Mouse (Mus musculus) monocyte, adult 2 months (primary cell): Measurements from ENCODE around the gene 3425401B19Rik.

Source experiments
- DNase-seq, 2 experiments: peaks; one replicate each; pipeline ENCODE4 v3.0.0; 2022; ENCODE audit warnings: low spot score in 2 of 2, low read depth in 1 of 2

3425401B19Rik gene

DNA sequence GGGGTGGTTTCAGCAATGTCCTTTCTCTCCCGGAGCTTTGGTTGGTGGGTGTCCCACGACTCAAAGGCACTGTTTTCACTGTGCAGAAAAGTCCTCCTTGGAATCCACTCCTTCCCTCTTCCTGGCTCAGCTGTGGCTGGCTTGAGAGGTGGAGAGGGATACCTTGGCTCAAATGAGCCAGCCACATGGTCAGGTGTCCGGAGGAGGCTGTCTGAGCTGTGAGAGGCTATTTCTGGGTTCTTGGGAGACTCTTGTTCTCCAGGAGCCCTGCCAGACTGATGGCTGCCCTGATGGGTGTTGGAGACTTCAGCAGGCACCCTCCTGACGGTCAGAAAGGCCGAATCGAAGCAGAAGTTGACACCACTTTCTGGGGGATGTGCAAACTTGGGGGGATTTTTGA lies 22.0 kb downstream of the 3425401B19Rik start:
- DNase-seq: no peak

- DNase-seq: no peak
Observed at GRCm38 (mm10) chr14:32659781-32660180, 25.3 kb downstream of the 3425401B19Rik start.

DNA sequence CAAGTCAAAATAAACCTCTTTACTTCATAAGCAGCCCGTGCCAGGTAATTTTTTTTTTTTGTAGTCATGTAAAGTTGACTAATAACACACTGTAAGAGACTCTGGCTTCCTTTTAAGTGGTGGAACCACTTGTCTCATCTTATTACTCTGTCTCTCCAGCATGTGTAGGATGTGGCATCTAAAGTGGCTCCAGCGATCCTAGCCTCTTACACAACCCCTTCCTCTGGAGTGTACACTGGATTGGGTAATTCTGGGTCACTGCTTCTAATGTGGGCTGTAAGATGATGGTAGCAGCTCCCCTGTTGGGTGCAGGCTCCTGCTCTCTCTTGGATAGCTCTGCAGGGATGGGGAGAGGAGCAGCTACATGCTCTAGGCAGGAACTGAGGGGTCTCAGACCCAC lies 46.6 kb downstream of the 3425401B19Rik start:
- DNase-seq: no peak

GRCm38 (mm10) chr14:32634015-32634682 lies 50.9 kb downstream of the 3425401B19Rik start:
- no peak for DNase-seq

- DNase-seq: no peak
Observed at GRCm38 (mm10) chr14:32632908-32633600, 52.0 kb downstream of the 3425401B19Rik start.

DNA sequence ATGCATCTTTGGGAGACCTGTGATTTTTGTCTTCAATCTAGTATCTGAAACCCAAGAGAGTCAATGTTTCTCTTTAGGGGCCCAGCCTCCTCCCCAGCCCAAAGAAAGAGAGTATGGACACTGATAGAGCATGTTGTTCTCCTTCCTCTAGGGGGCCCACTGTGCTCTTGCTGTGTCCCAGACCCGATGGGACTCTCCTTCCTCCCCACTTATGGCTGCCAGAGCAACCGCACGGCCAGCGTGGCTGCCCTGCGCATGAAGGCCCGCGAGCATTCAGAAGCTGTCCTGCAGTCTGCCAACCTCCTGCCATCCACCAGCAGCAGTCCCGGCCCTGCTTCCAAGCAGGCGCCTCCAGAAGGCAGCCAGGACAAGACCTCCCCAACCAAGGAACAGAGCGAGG lies 56.5 kb downstream of the 3425401B19Rik start:
- no peak for DNase-seq

DNA sequence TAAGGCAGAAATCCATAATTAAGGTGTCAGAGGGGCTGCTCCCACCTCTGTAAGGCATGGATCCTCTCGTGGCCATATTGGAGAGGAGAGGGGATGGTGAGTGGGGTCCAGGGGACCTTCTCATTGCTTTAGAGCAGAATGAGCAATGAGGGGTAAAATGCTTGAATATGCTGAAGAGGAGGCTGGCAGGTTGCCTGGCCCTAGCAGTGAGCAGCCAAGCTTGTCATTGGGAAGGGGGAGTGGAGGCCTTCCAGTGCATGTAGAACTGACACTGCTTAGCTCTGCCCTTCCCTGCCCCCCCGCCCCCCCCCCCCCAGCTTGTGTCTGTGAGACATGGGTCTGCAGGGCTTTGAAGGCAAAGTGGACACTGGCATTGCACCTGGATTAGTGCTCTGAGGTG lies 57.8 kb downstream of the 3425401B19Rik start:
- DNase-seq: no peak

GRCm38 (mm10) chr14:32624811-32625210 lies 60.3 kb downstream of the 3425401B19Rik start:
- no peak for DNase-seq

DNA sequence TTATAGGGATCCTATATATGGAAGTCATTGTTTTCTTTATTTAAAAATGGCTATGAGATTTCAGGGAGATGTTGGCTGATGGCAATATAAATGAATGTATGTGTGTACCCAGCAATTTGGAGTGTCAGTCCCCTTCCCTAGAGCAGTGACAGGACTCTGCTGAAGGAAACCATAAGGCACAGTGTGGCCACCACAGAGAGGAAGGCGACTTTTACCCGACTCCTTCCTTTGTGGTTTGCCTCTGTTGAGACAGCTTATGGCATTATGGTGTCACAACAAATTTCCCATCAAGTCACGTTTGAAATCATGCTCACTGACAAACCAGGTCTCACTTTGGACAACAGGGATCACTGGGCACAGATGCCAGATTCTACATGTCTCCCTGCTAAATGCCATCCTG lies 60.8 kb downstream of the 3425401B19Rik start:
- DNase-seq: no peak

DNA sequence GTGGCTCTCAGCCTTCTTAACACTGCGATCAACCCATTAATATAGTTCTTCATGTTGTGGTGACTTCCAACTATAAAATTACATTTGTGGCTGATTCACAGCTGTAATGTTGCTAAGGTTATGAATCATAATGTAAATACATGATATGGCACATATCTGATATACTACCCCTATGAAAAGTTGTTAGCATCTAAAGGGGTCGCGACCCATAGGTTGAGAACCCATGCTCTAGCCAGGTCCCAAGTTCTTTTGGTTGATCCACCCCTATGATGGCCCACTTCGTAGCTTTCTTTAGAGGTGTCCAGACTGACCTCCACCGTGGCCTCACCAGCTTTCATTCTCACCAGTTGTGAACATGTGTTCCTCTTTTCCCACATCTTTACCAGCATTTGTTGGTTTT lies 67.8 kb downstream of the 3425401B19Rik start:
- no peak for DNase-seq

GRCm38 (mm10) chr14:32609392-32609791 lies 75.7 kb downstream of the 3425401B19Rik start:
- no peak for DNase-seq
